Mouse (Mus musculus) adrenal gland, postnatal 14 days (tissue): ENCODE measurements around the gene Ovca2. TPM values are rescaled to one million over a fixed set of nuclear protein-coding genes. Genes with fewer than 3 reads are reported as not detected.

Source experiments
- microRNA-seq, 2 experiments: library from miRNA; unstranded; fragments of <30 nt; microRNA quantifications; one replicate each; pipeline ENCODE4 v1.2.0; 2021
- total RNA-seq: library from RNA; stranded (reverse); gene quantifications from 2 replicates; pipeline ENCODE4 v1.2.3, GENCODE M21; 2021

Gene Ovca2
- total RNA-seq, 1 experiment from 2014 or later = 15.8 TPM

Small RNAs within 50 kb of the gene (microRNA-seq; reads per million reads assigned to microRNA genes)
- 614 to 824 reads per million in 2 experiments for gene Mir132
- gene Mir212 = 35.0 to 38.4 reads per million in 2 experiments

Other genes with a start within 250 kb of the Ovca2 start
- 14.5 and 17.0 TPM in 2 replicates for gene Hic1, start 9.3 kb downstream of the Ovca2 start, total RNA-seq
- 22.3 and 28.5 TPM in 2 replicates for gene Dph1, start 12.4 kb upstream of the Ovca2 start, total RNA-seq
- 29.5 and 32.6 TPM in 2 replicates for gene Rtn4rl1, start 14.9 kb upstream of the Ovca2 start, total RNA-seq
- 58.2 and 59.3 TPM in 2 replicates for gene Rpa1, start 169.5 kb upstream of the Ovca2 start, total RNA-seq
- gene Smyd4, start 169.6 kb upstream of the Ovca2 start, total RNA-seq = 8.3 and 10.3 TPM in 2 replicates
- gene Serpinf1, start 243.9 kb upstream of the Ovca2 start, total RNA-seq = 54.0 and 116 TPM in 2 replicates